Mouse (Mus musculus): Measurements from ENCODE around the gene Ccr1. TPM values are rescaled to one million over a fixed set of nuclear protein-coding genes. Genes with fewer than 3 reads are reported as not detected.
"Not testable (repeated sequence)": the region's sequence is repeated elsewhere in the genome, so short reads cannot be mapped to it uniquely, and the experiment has no call there.

Ccr1 gene
- polyA plus RNA-seq, 1 experiment from 2014 or later: 1.5 TPM

DNA sequence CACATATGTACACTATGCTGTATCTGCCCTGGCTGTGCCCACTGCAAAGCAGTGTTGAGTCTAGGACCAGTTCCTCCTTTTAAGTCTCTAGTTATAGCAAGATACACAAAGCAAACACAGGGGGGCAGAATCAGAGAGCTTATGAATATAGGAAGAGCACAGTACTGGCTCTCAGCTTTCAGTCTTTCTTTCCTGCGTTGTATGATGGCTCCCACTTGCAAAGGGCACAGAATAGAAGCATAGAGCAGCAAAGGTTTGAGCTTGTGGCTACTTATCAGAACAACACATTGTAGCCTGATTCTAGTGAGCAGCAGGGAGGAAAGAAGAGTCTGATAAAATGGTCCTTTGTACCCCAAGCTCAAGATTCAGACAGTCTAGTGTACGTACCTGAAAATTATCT lies 17.7 kb upstream of the Ccr1 start:
- Histone ChIP-seq H3K27me3 (ENCODE audit: control insufficient read depth, insufficient read depth, low read length) (no peaks in the 10 kb centered on the region), H3K9ac (no peak overlapping the region), H3K4me3 (replicated peaks; ENCODE audit: low read length) (no peak overlapping the region), H3K36me3 (replicated peaks; ENCODE audit: control insufficient read depth, insufficient read depth) (no peaks in the 10 kb centered on the region), H3K9me3 (ENCODE audit: control insufficient read depth, low read length) (no peaks in the 10 kb centered on the region), H3K4me2 (replicated peaks) (no peak overlapping the region), H3K4me1 (replicated peaks; ENCODE audit: control insufficient read depth, insufficient read depth, low read length) (no peaks in the 10 kb centered on the region), H3K27ac (no peak overlapping the region)
- no peak for ATAC-seq (ENCODE audit: low FRiP score)
- 91% methylated on average over 2 of the region's 2 CpGs for WGBS
- DNase-seq (ENCODE audit: low spot score): no peak

DNA sequence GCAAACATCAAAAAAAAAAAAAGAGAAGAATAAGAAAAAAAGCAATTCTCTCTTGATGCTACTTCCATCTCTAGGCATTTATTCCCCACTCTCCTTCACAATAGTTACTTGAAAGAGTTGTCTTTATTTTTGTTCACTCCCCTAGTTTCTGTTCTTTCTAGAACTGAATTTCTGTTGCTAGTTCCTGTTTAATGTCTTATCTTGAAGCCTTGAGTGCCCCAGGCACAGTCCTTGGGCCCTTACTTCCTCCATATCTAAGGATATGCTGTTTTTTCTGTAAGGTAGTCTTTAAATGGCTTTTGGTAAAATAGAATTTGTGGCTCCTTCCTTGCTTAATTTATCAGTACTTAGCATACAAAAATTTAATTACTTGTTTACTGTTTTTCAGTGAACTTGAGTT lies 16.5 kb upstream of the Ccr1 start:
- DNase-seq (ENCODE audit: low spot score): no peak
- H3K27me3 ChIP-seq (ENCODE audit: control insufficient read depth, insufficient read depth, low read length): no peaks in the 10 kb centered on the region

GRCm38 (mm10) chr9:123982720-123983119 lies 14.2 kb upstream of the Ccr1 start:
- H3K4me2 ChIP-seq (replicated peaks): no peak overlapping the region
- H3K9me3 ChIP-seq (ENCODE audit: control insufficient read depth, low read length): no peaks in the 10 kb centered on the region
- no peaks in the 10 kb centered on the region for H3K27me3 ChIP-seq (ENCODE audit: control insufficient read depth, insufficient read depth, low read length)
- ATAC-seq (ENCODE audit: low FRiP score) (no peak), DNase-seq (ENCODE audit: low spot score) (no peak)
- no peaks in the 10 kb centered on the region for H3K4me1 ChIP-seq (replicated peaks; ENCODE audit: control insufficient read depth, insufficient read depth, low read length)
- H3K4me3 ChIP-seq (replicated peaks; ENCODE audit: low read length): no peak overlapping the region
- H3K36me3 ChIP-seq (replicated peaks; ENCODE audit: control insufficient read depth, insufficient read depth): no peaks in the 10 kb centered on the region
- H3K27ac ChIP-seq: no peak overlapping the region
- H3K9ac ChIP-seq: no peak overlapping the region
- WGBS: 96% methylated on average over 1 of the region's 1 CpGs

More for the DNA sequence above, 16.5 kb upstream of the Ccr1 start:
- Histone ChIP-seq H3K36me3 (replicated peaks; ENCODE audit: control insufficient read depth, insufficient read depth) (no peaks in the 10 kb centered on the region), H3K27ac (no peak overlapping the region), H3K4me2 (replicated peaks) (no peak overlapping the region), H3K9ac (no peak overlapping the region), H3K9me3 (ENCODE audit: control insufficient read depth, low read length) (no peaks in the 10 kb centered on the region), H3K4me1 (replicated peaks; ENCODE audit: control insufficient read depth, insufficient read depth, low read length) (no peaks in the 10 kb centered on the region), H3K4me3 (replicated peaks; ENCODE audit: low read length) (no peak overlapping the region)
- no peak for ATAC-seq (ENCODE audit: low FRiP score)

GRCm38 (mm10) chr9:123981909-123982308 lies 13.4 kb upstream of the Ccr1 start:
- H3K4me1 ChIP-seq (replicated peaks; ENCODE audit: control insufficient read depth, insufficient read depth, low read length): no peaks in the 10 kb centered on the region
- H3K4me2 ChIP-seq (replicated peaks): no peak overlapping the region
- no peaks in the 10 kb centered on the region for H3K9me3 ChIP-seq (ENCODE audit: control insufficient read depth, low read length)
- 75% methylated on average over 4 of the region's 4 CpGs for WGBS
- no peak overlapping the region for H3K27ac ChIP-seq
- H3K36me3 ChIP-seq (replicated peaks; ENCODE audit: control insufficient read depth, insufficient read depth): no peaks in the 10 kb centered on the region
- no peak overlapping the region for H3K9ac ChIP-seq
- ATAC-seq (ENCODE audit: low FRiP score) (no peak), DNase-seq (ENCODE audit: low spot score) (no peak)
- no peak overlapping the region for H3K4me3 ChIP-seq (replicated peaks; ENCODE audit: low read length)
- H3K27me3 ChIP-seq (ENCODE audit: control insufficient read depth, insufficient read depth, low read length): no peaks in the 10 kb centered on the region

DNA sequence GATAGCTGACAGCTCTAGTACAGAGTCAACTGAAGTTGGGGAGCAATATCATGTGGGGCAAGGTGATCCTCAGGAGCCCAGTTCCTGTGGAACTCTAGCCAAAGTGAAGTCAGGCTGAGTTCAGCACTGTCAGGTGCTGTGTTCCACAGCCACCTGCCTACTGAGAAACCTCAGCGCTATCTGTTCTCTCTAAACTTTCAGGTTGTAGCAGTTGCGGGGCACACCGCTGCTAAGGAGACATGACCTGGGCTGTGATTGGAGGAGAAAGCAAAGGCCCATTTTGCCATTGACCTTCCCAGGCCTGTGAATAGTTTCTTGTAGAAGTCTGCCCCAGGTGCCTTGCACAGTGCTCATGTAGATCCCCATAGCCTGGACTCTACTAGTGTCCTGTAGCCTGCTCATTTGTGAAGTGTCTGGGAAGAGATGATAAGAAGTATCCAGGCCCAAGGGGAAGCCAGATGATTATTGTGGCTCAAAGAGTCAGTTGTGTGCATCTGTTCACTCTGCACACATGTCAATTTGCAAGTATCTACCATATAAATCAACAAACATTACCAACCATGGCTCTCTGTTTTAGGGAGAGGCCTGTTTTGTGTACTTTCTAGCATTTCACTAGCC lies 12.5 kb upstream of the Ccr1 start:
- WGBS: no CpG with 5 or more reads among the region's 3 CpGs
- DNase-seq (ENCODE audit: low spot score): not testable (repeated sequence)

DNA sequence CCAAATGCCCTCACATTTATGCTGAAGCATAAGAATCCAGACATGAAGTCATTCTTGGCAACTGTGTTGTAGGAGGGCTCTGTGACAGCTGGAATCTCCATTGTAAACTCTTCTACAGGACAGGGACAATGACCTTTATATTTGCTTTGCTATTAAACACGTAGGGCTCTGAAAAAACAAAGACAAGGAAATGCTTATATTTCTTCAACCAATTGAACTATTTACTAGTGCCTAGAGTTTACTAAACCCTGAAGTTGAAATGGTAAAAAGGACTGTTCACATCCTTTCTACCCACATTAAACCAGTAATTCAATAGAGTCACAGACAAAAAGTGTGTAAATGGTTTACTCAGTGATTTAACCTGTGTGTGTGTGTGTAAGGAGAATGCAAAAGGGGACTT lies 9.8 kb upstream of the Ccr1 start, which contains the start of gene Ccr1l1:
Gene Ccr1l1, minus strand, starts transcription at position 101 of the 400 bp plus-strand sequence.
- no peaks in the 10 kb centered on the region for H3K9me3 ChIP-seq (ENCODE audit: control insufficient read depth, low read length)
- no peak within 1 kb of the TSS for H3K27ac ChIP-seq
- no peak within 1 kb of the TSS for H3K4me2 ChIP-seq (replicated peaks)
- no peak within 1 kb of the TSS for H3K4me3 ChIP-seq (replicated peaks; ENCODE audit: low read length)
- ATAC-seq (ENCODE audit: low FRiP score): no peak
- H3K4me1 ChIP-seq (replicated peaks; ENCODE audit: control insufficient read depth, insufficient read depth, low read length): no peaks in the 10 kb centered on the region
- WGBS: 86% methylated on average over 1 of the region's 1 CpGs
- H3K9ac ChIP-seq: no peak within 1 kb of the TSS
- H3K36me3 ChIP-seq (replicated peaks; ENCODE audit: control insufficient read depth, insufficient read depth): no peaks in the 10 kb centered on the region
- H3K27me3 ChIP-seq (ENCODE audit: control insufficient read depth, insufficient read depth, low read length): no peaks in the 10 kb centered on the region
- no peak for DNase-seq (ENCODE audit: low spot score)

More for the DNA sequence above, 12.5 kb upstream of the Ccr1 start:
- not testable (repeated sequence) for H3K4me3 ChIP-seq (replicated peaks; ENCODE audit: low read length); H3K36me3 ChIP-seq (replicated peaks; ENCODE audit: control insufficient read depth, insufficient read depth); H3K9me3 ChIP-seq (ENCODE audit: control insufficient read depth, low read length); H3K4me2 ChIP-seq (replicated peaks); ATAC-seq (ENCODE audit: low FRiP score); H3K4me1 ChIP-seq (replicated peaks; ENCODE audit: control insufficient read depth, insufficient read depth, low read length); H3K27me3 ChIP-seq (ENCODE audit: control insufficient read depth, insufficient read depth, low read length); H3K27ac ChIP-seq; H3K9ac ChIP-seq

- H3K9ac ChIP-seq: no peak overlapping the region
- WGBS: 88% methylated on average over 9 of the region's 9 CpGs
- DNase-seq (ENCODE audit: low spot score): no peak
- H3K27ac ChIP-seq: no peak overlapping the region
- no peaks in the 10 kb centered on the region for H3K9me3 ChIP-seq (ENCODE audit: control insufficient read depth, low read length)
- no peak overlapping the region for H3K4me2 ChIP-seq (replicated peaks)
- no peaks in the 10 kb centered on the region for H3K27me3 ChIP-seq (ENCODE audit: control insufficient read depth, insufficient read depth, low read length)
- H3K4me1 ChIP-seq (replicated peaks; ENCODE audit: control insufficient read depth, insufficient read depth, low read length): no peaks in the 10 kb centered on the region
- no peaks in the 10 kb centered on the region for H3K36me3 ChIP-seq (replicated peaks; ENCODE audit: control insufficient read depth, insufficient read depth)
- ATAC-seq (ENCODE audit: low FRiP score): no peak
- no peak overlapping the region for H3K4me3 ChIP-seq (replicated peaks; ENCODE audit: low read length)
Measured at GRCm38 (mm10) chr9:123976876-123977663, 8.6 kb upstream of the Ccr1 start.

GRCm38 (mm10) chr9:123975630-123976029 lies 7.1 kb upstream of the Ccr1 start:
- H3K9ac ChIP-seq: no peak overlapping the region
- no peaks in the 10 kb centered on the region for H3K4me1 ChIP-seq (replicated peaks; ENCODE audit: control insufficient read depth, insufficient read depth, low read length)
- WGBS: 78% methylated on average over 2 of the region's 2 CpGs
- no peaks in the 10 kb centered on the region for H3K9me3 ChIP-seq (ENCODE audit: control insufficient read depth, low read length)
- H3K27me3 ChIP-seq (ENCODE audit: control insufficient read depth, insufficient read depth, low read length): no peaks in the 10 kb centered on the region
- ATAC-seq (ENCODE audit: low FRiP score): no peak
- DNase-seq (ENCODE audit: low spot score): no peak
- no peak overlapping the region for H3K4me3 ChIP-seq (replicated peaks; ENCODE audit: low read length)
- no peak overlapping the region for H3K27ac ChIP-seq
- H3K4me2 ChIP-seq (replicated peaks): no peak overlapping the region
- H3K36me3 ChIP-seq (replicated peaks; ENCODE audit: control insufficient read depth, insufficient read depth): no peaks in the 10 kb centered on the region

DNA sequence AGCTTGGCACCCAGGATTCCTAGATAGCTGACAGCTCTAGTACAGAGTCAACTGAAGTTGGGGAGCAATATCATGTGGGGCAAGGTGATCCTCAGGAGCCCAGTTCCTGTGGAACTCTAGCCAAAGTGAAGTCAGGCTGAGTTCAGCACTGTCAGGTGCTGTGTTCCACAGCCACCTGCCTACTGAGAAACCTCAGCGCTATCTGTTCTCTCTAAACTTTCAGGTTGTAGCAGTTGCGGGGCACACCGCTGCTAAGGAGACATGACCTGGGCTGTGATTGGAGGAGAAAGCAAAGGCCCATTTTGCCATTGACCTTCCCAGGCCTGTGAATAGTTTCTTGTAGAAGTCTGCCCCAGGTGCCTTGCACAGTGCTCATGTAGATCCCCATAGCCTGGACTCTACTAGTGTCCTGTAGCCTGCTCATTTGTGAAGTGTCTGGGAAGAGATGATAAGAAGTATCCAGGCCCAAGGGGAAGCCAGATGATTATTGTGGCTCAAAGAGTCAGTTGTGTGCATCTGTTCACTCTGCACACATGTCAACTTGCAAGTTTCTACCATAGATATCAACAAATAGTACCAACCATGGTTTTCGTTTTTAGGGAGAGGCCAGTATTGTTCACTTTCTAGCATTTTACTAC lies 1.5 kb downstream of the Ccr1 start:
- not testable (repeated sequence) for H3K4me3 ChIP-seq (replicated peaks; ENCODE audit: low read length); H3K4me1 ChIP-seq (replicated peaks; ENCODE audit: control insufficient read depth, insufficient read depth, low read length); H3K36me3 ChIP-seq (replicated peaks; ENCODE audit: control insufficient read depth, insufficient read depth); H3K27ac ChIP-seq; H3K27me3 ChIP-seq (ENCODE audit: control insufficient read depth, insufficient read depth, low read length); DNase-seq (ENCODE audit: low spot score); H3K9me3 ChIP-seq (ENCODE audit: control insufficient read depth, low read length); H3K9ac ChIP-seq; ATAC-seq (ENCODE audit: low FRiP score); H3K4me2 ChIP-seq (replicated peaks)
- 88% methylated on average over 1 of the region's 4 CpGs for WGBS

Data from hindbrain, embryonic 14.5 days (tissue).